Mouse (Mus musculus): Measurements from ENCODE around the gene Ahr. TPM values are rescaled to one million over a fixed set of nuclear protein-coding genes. Genes with fewer than 3 reads are reported as not detected.

The Ahr gene
- polyA plus RNA-seq (2011; ENCODE audit: insufficient read depth, insufficient read length, low replicate concordance, missing spikeins): 0.18 and 1.4 TPM in 2 replicates

- under 1% methylated on average over 50 of the region's 52 CpGs for WGBS
- peak within 1 kb of the TSS; percentile 66 for H3K4me3 ChIP-seq (replicated peaks; ENCODE audit: control insufficient read depth, low read depth, low read length)
- peak within 1 kb of the TSS; percentile 51; the same call in 1 of the 2 replicates for H3K27ac ChIP-seq (ENCODE audit: control insufficient read depth, insufficient read depth, low read depth, low read length, poor library complexity)
- TF ChIP-seq POLR2A (IDR thresholded peaks at IDR 0.05; ENCODE audit: borderline replicate concordance, control insufficient read depth, low read depth, low read length): no peak
- TF ChIP-seq CTCF (IDR thresholded peaks at IDR 0.05; ENCODE audit: control insufficient read depth, insufficient read depth, low read length): no peak
- peaks cover 1% of the 10 kb centered on the region; the same call in 1 of the 2 replicates for H3K4me1 ChIP-seq (ENCODE audit: control insufficient read depth, insufficient read depth, low read length)
These were observed at the start of gene Ahr for GRCm38 (mm10) chr12:35534754-35535236. Gene Ahr (minus strand): TSS chr12:35535038.

- H3K4me3 ChIP-seq (replicated peaks; ENCODE audit: control insufficient read depth, low read depth, low read length): no peak overlapping the region
- H3K4me1 ChIP-seq (ENCODE audit: control insufficient read depth, insufficient read depth, low read length): no peaks in the 10 kb centered on the region; the same call in 1 of the 2 replicates
- WGBS: 48% methylated on average over 4 of the region's 4 CpGs
- no peak overlapping the region for H3K27ac ChIP-seq (ENCODE audit: control insufficient read depth, insufficient read depth, low read depth, low read length, poor library complexity)
- TF ChIP-seq CTCF (IDR thresholded peaks at IDR 0.05; ENCODE audit: control insufficient read depth, insufficient read depth, low read length) (no peak), POLR2A (IDR thresholded peaks at IDR 0.05; ENCODE audit: borderline replicate concordance, control insufficient read depth, low read depth, low read length) (no peak)
These were observed 44.0 kb upstream of the Ahr start for GRCm38 (mm10) chr12:35578826-35579225.

GRCm38 (mm10) chr12:35576107-35576506 lies 41.3 kb upstream of the Ahr start:
- Histone ChIP-seq H3K27ac (ENCODE audit: control insufficient read depth, insufficient read depth, low read depth, low read length, poor library complexity) (no peak overlapping the region), H3K4me3 (replicated peaks; ENCODE audit: control insufficient read depth, low read depth, low read length) (no peak overlapping the region), H3K4me1 (ENCODE audit: control insufficient read depth, insufficient read depth, low read length) (no peaks in the 10 kb centered on the region; the same call in 1 of the 2 replicates)
- no peak for TF ChIP-seq POLR2A (IDR thresholded peaks at IDR 0.05; ENCODE audit: borderline replicate concordance, control insufficient read depth, low read depth, low read length)
- TF ChIP-seq CTCF (IDR thresholded peaks at IDR 0.05; ENCODE audit: control insufficient read depth, insufficient read depth, low read length): no peak
- 60% methylated on average over 4 of the region's 4 CpGs for WGBS

- TF ChIP-seq POLR2A (IDR thresholded peaks at IDR 0.05; ENCODE audit: borderline replicate concordance, control insufficient read depth, low read depth, low read length): no peak
- TF ChIP-seq CTCF (IDR thresholded peaks at IDR 0.05; ENCODE audit: control insufficient read depth, insufficient read depth, low read length): no peak
- no peak overlapping the region for H3K27ac ChIP-seq (ENCODE audit: control insufficient read depth, insufficient read depth, low read depth, low read length, poor library complexity)
- WGBS: 19% methylated on average over 2 of the region's 2 CpGs
- no peaks in the 10 kb centered on the region; the same call in 1 of the 2 replicates for H3K4me1 ChIP-seq (ENCODE audit: control insufficient read depth, insufficient read depth, low read length)
- H3K4me3 ChIP-seq (replicated peaks; ENCODE audit: control insufficient read depth, low read depth, low read length): no peak overlapping the region
These were observed 38.9 kb upstream of the Ahr start for GRCm38 (mm10) chr12:35573713-35574112.

- Histone ChIP-seq H3K4me1 (ENCODE audit: control insufficient read depth, insufficient read depth, low read length) (no peaks in the 10 kb centered on the region; the same call in 1 of the 2 replicates), H3K4me3 (replicated peaks; ENCODE audit: control insufficient read depth, low read depth, low read length) (no peak overlapping the region), H3K27ac (ENCODE audit: control insufficient read depth, insufficient read depth, low read depth, low read length, poor library complexity) (no peak overlapping the region)
- WGBS: 73% methylated on average over 3 of the region's 3 CpGs
- no peak for TF ChIP-seq POLR2A (IDR thresholded peaks at IDR 0.05; ENCODE audit: borderline replicate concordance, control insufficient read depth, low read depth, low read length)
These were observed 28.0 kb upstream of the Ahr start for GRCm38 (mm10) chr12:35562826-35563225.

- Histone ChIP-seq H3K4me3 (replicated peaks; ENCODE audit: control insufficient read depth, low read depth, low read length) (no peak overlapping the region), H3K27ac (ENCODE audit: control insufficient read depth, insufficient read depth, low read depth, low read length, poor library complexity) (no peak overlapping the region), H3K4me1 (ENCODE audit: control insufficient read depth, insufficient read depth, low read length) (no peaks in the 10 kb centered on the region; the same call in 1 of the 2 replicates)
- WGBS: 69% methylated on average over 2 of the region's 2 CpGs
- TF ChIP-seq POLR2A (IDR thresholded peaks at IDR 0.05; ENCODE audit: borderline replicate concordance, control insufficient read depth, low read depth, low read length) (no peak), CTCF (IDR thresholded peaks at IDR 0.05; ENCODE audit: control insufficient read depth, insufficient read depth, low read length) (no peak)
These were observed 24.0 kb upstream of the Ahr start for GRCm38 (mm10) chr12:35558868-35559267.

GRCm38 (mm10) chr12:35555925-35556324 lies 21.1 kb upstream of the Ahr start:
- WGBS: 67% methylated on average over 6 of the region's 6 CpGs
- peaks cover 2% of the 10 kb centered on the region for H3K4me1 ChIP-seq (ENCODE audit: control insufficient read depth, insufficient read depth, low read length)
- TF ChIP-seq CTCF (IDR thresholded peaks at IDR 0.05; ENCODE audit: control insufficient read depth, insufficient read depth, low read length) (no peak), POLR2A (IDR thresholded peaks at IDR 0.05; ENCODE audit: borderline replicate concordance, control insufficient read depth, low read depth, low read length) (no peak)
- no peak overlapping the region for H3K4me3 ChIP-seq (replicated peaks; ENCODE audit: control insufficient read depth, low read depth, low read length)
- no peak overlapping the region for H3K27ac ChIP-seq (ENCODE audit: control insufficient read depth, insufficient read depth, low read depth, low read length, poor library complexity)

- Histone ChIP-seq H3K4me3 (replicated peaks; ENCODE audit: control insufficient read depth, low read depth, low read length) (no peak overlapping the region), H3K4me1 (ENCODE audit: control insufficient read depth, insufficient read depth, low read length) (peaks cover 2% of the 10 kb centered on the region), H3K27ac (ENCODE audit: control insufficient read depth, insufficient read depth, low read depth, low read length, poor library complexity) (no peak overlapping the region)
- 28% methylated on average over 4 of the region's 4 CpGs for WGBS
- no peak for TF ChIP-seq CTCF (IDR thresholded peaks at IDR 0.05; ENCODE audit: control insufficient read depth, insufficient read depth, low read length)
These were observed 19.5 kb upstream of the Ahr start for GRCm38 (mm10) chr12:35554309-35554708.

- Histone ChIP-seq H3K4me1 (ENCODE audit: control insufficient read depth, insufficient read depth, low read length) (peaks cover 2% of the 10 kb centered on the region), H3K4me3 (replicated peaks; ENCODE audit: control insufficient read depth, low read depth, low read length) (no peak overlapping the region), H3K27ac (ENCODE audit: control insufficient read depth, insufficient read depth, low read depth, low read length, poor library complexity) (peak overlapping the region; percentile 48; the same call in 1 of the 2 replicates)
- TF ChIP-seq POLR2A (IDR thresholded peaks at IDR 0.05; ENCODE audit: borderline replicate concordance, control insufficient read depth, low read depth, low read length): no peak
- no peak for TF ChIP-seq CTCF (IDR thresholded peaks at IDR 0.05; ENCODE audit: control insufficient read depth, insufficient read depth, low read length)
- 44% methylated on average over 3 of the region's 3 CpGs for WGBS
These were observed 18.3 kb upstream of the Ahr start for GRCm38 (mm10) chr12:35553174-35553573.

Data from bone marrow, adult 2 months (tissue).